9 mouse cellular contexts compared by ENCODE assay signal in genomic region chr4:132354571-132354970, GRCm38 (mm10). TPM values are rescaled to one million over a fixed set of nuclear protein-coding genes. Genes with fewer than 3 reads are reported as not detected.
A peak's percentile ranks its signal among the peaks of the same experiment; 100 is the strongest.
DNase-seq lines count a peak whose midpoint lies in the region; ATAC-seq and TF ChIP-seq lines count a peak whose summit lies in the region.
"Had no signal": no experiment of that assay in that cellular context is flagged by ENCODE, and none has a peak within 500 bp of the region (broad histone marks: within the 10 kb centered on the region; RNA-seq: fewer than 3 reads in every experiment).

No protein-coding gene starts in this region.

- 84% methylated on average over 4 of the region's 4 CpGs for WGBS in heart, embryonic 15.5 days

- H3ac ChIP-seq in myocyte (ENCODE audit: control insufficient read depth, insufficient read length), result no peak overlapping the region

- H3K27me3 ChIP-seq in heart, embryonic 15.5 days, result no peaks in the 10 kb centered on the region
- H3K27me3 ChIP-seq in myocyte (ENCODE audit: control insufficient read depth, insufficient read depth, insufficient read length), result no peaks in the 10 kb centered on the region
- H3K27me3 ChIP-seq: heart, embryonic 13.5 days had no signal

- no peaks in the 10 kb centered on the region for H3K9me3 ChIP-seq in heart, embryonic 15.5 days (replicated peaks)
- H3K9me3 ChIP-seq: heart, embryonic 13.5 days had no signal

- H3K4me1 ChIP-seq in heart, embryonic 15.5 days (replicated peaks), result peaks cover 23% of the 10 kb centered on the region

- peak overlapping the region; percentile 96; the same call in 1 of the 2 replicates for H3K27ac ChIP-seq in heart, embryonic 15.5 days

- no peak for TF ChIP-seq POLR2A in myocyte (IDR thresholded peaks at IDR 0.05; ENCODE audit: insufficient read length, low read depth)

- H3K9ac ChIP-seq in heart, embryonic 15.5 days, result no peak overlapping the region

- ATAC-seq in heart, embryonic 15.5 days (replicated peaks; ENCODE audit: insufficient number of reproducible peaks, insufficient read depth, low FRiP score, low read depth), result no peak

- H3K36me3 ChIP-seq in heart, embryonic 15.5 days, result peaks cover 41% of the 10 kb centered on the region
- H3K36me3 ChIP-seq in myocyte (ENCODE audit: control insufficient read depth, insufficient read depth), result peaks cover 19% of the 10 kb centered on the region

- DNase-seq in heart, adult 9 months (ENCODE audit: low spot score in 2 of 2), result no peak
- peak; percentile 51 for DNase-seq in R1 (ENCODE audit: low read depth, low spot score)
- DNase-seq in kidney, adult 8-10 months, result peak; percentile 49 to 56
- no peak for DNase-seq in left cerebral cortex, adult 11 months (ENCODE audit: low spot score)
- DNase-seq in ovary, adult 18-20 months (ENCODE audit: low spot score), result no peak
- DNase-seq in embryo, embryonic 11 days, result no peak

- H3K79me2 ChIP-seq in myocyte (ENCODE audit: control insufficient read depth, insufficient read depth), result peaks cover 24% of the 10 kb centered on the region

- H3K4me2 ChIP-seq in heart, embryonic 15.5 days, result no peak overlapping the region
- peak overlapping the region; percentile 71 for H3K4me2 ChIP-seq in myocyte (ENCODE audit: low read depth)

- H3K4me3 ChIP-seq in heart, embryonic 15.5 days, result no peak overlapping the region
- H3K4me3 ChIP-seq in myocyte, result no peak overlapping the region

TF ChIP-seq in myocyte, 11 proteins besides CTCF, POLR2A, EP300 and RAD21:
- TF ChIP-seq TCF3 (IDR thresholded peaks at IDR 0.05; ENCODE audit: insufficient read length, low read depth) (no peak), E2F4 (IDR thresholded peaks at IDR 0.05; ENCODE audit: insufficient read depth) (no peak), MAX (IDR thresholded peaks at IDR 0.05; ENCODE audit: low read depth) (no peak), CEBPB (IDR thresholded peaks at IDR 0.05; ENCODE audit: insufficient read depth, poor library complexity, severe bottlenecking) (no peak), SRF (IDR thresholded peaks at IDR 0.05; ENCODE audit: control insufficient read depth, insufficient read length, low read depth) (no peak), REST (IDR thresholded peaks at IDR 0.05; ENCODE audit: insufficient read depth, insufficient read length) (no peak), MYOG (IDR thresholded peaks at IDR 0.05; ENCODE audit: control insufficient read depth in 1 of 3, insufficient read depth in 1 of 3, insufficient read length in 2 of 3, low read depth in 2 of 3) (no peak), MYOD1 (IDR thresholded peaks at IDR 0.05; ENCODE audit: control insufficient read depth in 1 of 3, insufficient read length in 2 of 3, low read depth in 2 of 3) (no peak), USF1 (IDR thresholded peaks at IDR 0.05; ENCODE audit: low read depth) (no peak), POLR2AphosphoS2 (IDR thresholded peaks at IDR 0.05; ENCODE audit: insufficient read length, low read depth) (no peak), TCF12 (IDR thresholded peaks at IDR 0.05; ENCODE audit: insufficient read depth, poor library complexity, severe bottlenecking) (no peak)

RNA-seq across cellular contexts. Expression of gene Rcc1, which starts 1.2 kb away (rescaled TPM):
- polyA plus RNA-seq in heart, embryonic 15.5 days (2015; fragmentation: Nextera tagmentation; extraction: Ambion mirVana), result 29.2 and 44.7 TPM in 2 replicates
- 33.2 TPM for polyA plus RNA-seq in myocyte (2012; fragmentation: generic; extraction: Trizol)

RNA-seq across cellular contexts. Expression of gene Trnau1ap, which starts 25.2 kb away (rescaled TPM):
- 63.4 and 71.3 TPM in 2 replicates for polyA plus RNA-seq in heart, embryonic 15.5 days (2015; fragmentation: Nextera tagmentation; extraction: Ambion mirVana)
- polyA plus RNA-seq in myocyte (2012; fragmentation: generic; extraction: Trizol), result 51.6 TPM

RNA-seq across cellular contexts. Expression of gene Rab42, which starts 51.4 kb away (rescaled TPM):
- polyA plus RNA-seq in heart, embryonic 15.5 days (2015; fragmentation: Nextera tagmentation; extraction: Ambion mirVana), result 1.5 and 2.0 TPM in 2 replicates
- polyA plus RNA-seq in myocyte (2012; fragmentation: generic; extraction: Trizol), result 0.30 TPM

Comparison
In these comparisons a context has a peak if more than half of its experiments do, and no peak if none do; other contexts are left out.
1. DNase-seq: peak in R1 (single experiment) and kidney, adult 8-10 months (2 of 2); none in heart, adult 9 months (0 of 2), left cerebral cortex, adult 11 months (single experiment), ovary, adult 18-20 months (single experiment) and embryo, embryonic 11 days (single experiment).